Mouse (Mus musculus) lung, embryonic 15.5 days (tissue): Measurements from ENCODE around the gene Ganab. TPM values are rescaled to one million over a fixed set of nuclear protein-coding genes. Genes with fewer than 3 reads are reported as not detected.

ENCODE experiments used
- ATAC-seq: fragments of 200-750 bp; cut with Nextera tagmentation; 2 replicates; pipeline ENCODE4 v1.8.0; 2017; ENCODE audit warnings: moderate number of reproducible peaks, borderline replicate concordance; ENCODE audit not compliant: low FRiP score, low TSS enrichment; ENCODE audit errors: extremely low read depth
- H3K27ac ChIP-seq: fragments of 300-500 bp; sonication (generic); 2 replicates; pipeline ENCODE4 v1.5.1; 2015; ENCODE audit warnings: moderate library complexity, mild to moderate bottlenecking, inconsistent platforms
- H3K27me3 ChIP-seq: fragments of 300-500 bp; sonication (generic); 2 replicates; pipeline ENCODE4 v1.6.1; 2015; ENCODE audit warnings: inconsistent platforms
- H3K36me3 ChIP-seq: fragments of 300-500 bp; sonication (generic); 2 replicates; pipeline ENCODE4 v1.6.1; 2015; ENCODE audit warnings: inconsistent platforms
- H3K4me1 ChIP-seq: fragments of 300-500 bp; sonication (generic); 2 replicates; pipeline ENCODE4 v1.6.1; 2015; ENCODE audit warnings: inconsistent platforms
- H3K4me2 ChIP-seq: fragments of 300-500 bp; sonication (generic); 2 replicates; pipeline ENCODE4 v1.6.1; 2015; ENCODE audit warnings: inconsistent platforms, mild to moderate bottlenecking, moderate library complexity
- H3K4me3 ChIP-seq: fragments of 300-500 bp; sonication (generic); 2 replicates; pipeline ENCODE4 v1.5.1; 2015; ENCODE audit warnings: mild to moderate bottlenecking, inconsistent platforms
- H3K9ac ChIP-seq: fragments of 300-500 bp; sonication (generic); 2 replicates; pipeline ENCODE4 v1.6.1; 2015; ENCODE audit warnings: inconsistent platforms
- H3K9me3 ChIP-seq: fragments of 300-500 bp; sonication (generic); 2 replicates; pipeline ENCODE4 v1.6.1; 2016; ENCODE audit warnings: inconsistent platforms
- WGBS: fragments of 180-500 bp; shearing (Covaris S2); methylation state at CpG from one replicate; pipeline ENCODE4 v1.1.7; 2015; 5-methylcytosine and 5-hydroxymethylcytosine counted together
- polyA plus RNA-seq: library from polyadenylated mRNA; unstranded; fragments of >200 nt; fragmentation: Nextera tagmentation; extraction: Ambion mirVana; gene quantifications from 2 replicates; pipeline ENCODE4 v1.2.1, GENCODE M21; 2015

Gene Ganab
- polyA plus RNA-seq, 1 experiment from 2014 or later: 122 TPM

GRCm38 (mm10) chr19:8920073-8920736, 22.3 kb downstream of the Ganab start, which contains the start of gene B3gat3:
Gene B3gat3, plus strand, starts transcription at chr19:8920374.
- 2% methylated on average over 47 of the region's 50 CpGs for WGBS
- peak within 1 kb of the TSS; percentile 73 for H3K9ac ChIP-seq
- peaks cover 14% of the 10 kb centered on the region for H3K4me1 ChIP-seq
- no peaks in the 10 kb centered on the region for H3K9me3 ChIP-seq
- H3K36me3 ChIP-seq: peaks cover 27% of the 10 kb centered on the region
- peak within 1 kb of the TSS; percentile 72 for H3K4me2 ChIP-seq
- no peaks in the 10 kb centered on the region for H3K27me3 ChIP-seq
- H3K27ac ChIP-seq: peak within 1 kb of the TSS; percentile 91
- ATAC-seq: peak; percentile 99
- H3K4me3 ChIP-seq: peak within 1 kb of the TSS; percentile 83

- Histone ChIP-seq H3K4me2 (peak overlapping the region; percentile 72), H3K4me1 (peaks cover 14% of the 10 kb centered on the region), H3K27me3 (no peaks in the 10 kb centered on the region), H3K9ac (peak overlapping the region; percentile 73), H3K27ac (peak overlapping the region; percentile 91), H3K4me3 (peak overlapping the region; percentile 83), H3K9me3 (no peaks in the 10 kb centered on the region), H3K36me3 (peaks cover 24% of the 10 kb centered on the region)
- ATAC-seq: no peak
- WGBS: 1% methylated on average over 6 of the region's 6 CpGs
Observed at GRCm38 (mm10) chr19:8920836-8921291, 23.0 kb downstream of the Ganab start.

- Histone ChIP-seq H3K27me3 (no peaks in the 10 kb centered on the region), H3K4me1 (peaks cover 14% of the 10 kb centered on the region), H3K36me3 (peaks cover 20% of the 10 kb centered on the region), H3K9ac (peak overlapping the region; percentile 73), H3K9me3 (no peaks in the 10 kb centered on the region), H3K27ac (no peak overlapping the region), H3K4me2 (peak overlapping the region; percentile 72), H3K4me3 (peak overlapping the region; percentile 83)
- WGBS: 79% methylated on average over 9 of the region's 9 CpGs
- no peak for ATAC-seq
Observed at GRCm38 (mm10) chr19:8921741-8922140, 23.9 kb downstream of the Ganab start.

- no peak overlapping the region for H3K9ac ChIP-seq
- no peak overlapping the region for H3K4me2 ChIP-seq
- no peaks in the 10 kb centered on the region for H3K9me3 ChIP-seq
- H3K36me3 ChIP-seq: peaks cover 21% of the 10 kb centered on the region; the same call in 1 of the 2 replicates
- H3K27me3 ChIP-seq: no peaks in the 10 kb centered on the region
- H3K4me1 ChIP-seq: peaks cover 16% of the 10 kb centered on the region
- no peak overlapping the region for H3K4me3 ChIP-seq
- 81% methylated on average over 2 of the region's 2 CpGs for WGBS
- no peak for ATAC-seq
- no peak overlapping the region for H3K27ac ChIP-seq
Observed at GRCm38 (mm10) chr19:8926766-8927165, 28.9 kb downstream of the Ganab start.

GRCm38 (mm10) chr19:8927891-8928525, 30.1 kb downstream of the Ganab start:
- Histone ChIP-seq H3K27ac (no peak overlapping the region), H3K27me3 (no peaks in the 10 kb centered on the region), H3K9me3 (no peaks in the 10 kb centered on the region), H3K4me3 (no peak overlapping the region), H3K4me1 (peaks cover 15% of the 10 kb centered on the region), H3K4me2 (no peak overlapping the region), H3K36me3 (peaks cover 22% of the 10 kb centered on the region; the same call in 1 of the 2 replicates), H3K9ac (no peak overlapping the region)
- ATAC-seq: no peak
- whole genome bisulfite sequencing: 79% methylated on average over 12 of the region's 12 CpGs

GRCm38 (mm10) chr19:8928689-8929223, 30.9 kb downstream of the Ganab start:
- WGBS: 24% methylated on average over 16 of the region's 16 CpGs
- H3K4me3 ChIP-seq: peak overlapping the region; percentile 79
- no peaks in the 10 kb centered on the region for H3K27me3 ChIP-seq
- peak; percentile 7; the same call in 1 of the 2 replicates for ATAC-seq
- peak overlapping the region; percentile 67 for H3K4me2 ChIP-seq
- peak overlapping the region; percentile 70; the same call in 1 of the 2 replicates for H3K9ac ChIP-seq
- H3K9me3 ChIP-seq: no peaks in the 10 kb centered on the region
- H3K36me3 ChIP-seq: peaks cover 26% of the 10 kb centered on the region; the same call in 1 of the 2 replicates
- H3K4me1 ChIP-seq: peaks cover 15% of the 10 kb centered on the region
- peak overlapping the region; percentile 92 for H3K27ac ChIP-seq

GRCm38 (mm10) chr19:8929224-8930088, 31.6 kb downstream of the Ganab start, which contains the start of the genes Rom1 and Eml3:
Gene Rom1, minus strand, starts transcription at chr19:8929356.
Gene Eml3, plus strand, starts transcription at chr19:8929552.
- H3K4me2 ChIP-seq: peak within 1 kb of the TSS; percentile 67
- peak within 1 kb of the TSS; percentile 79 for H3K4me3 ChIP-seq
- H3K36me3 ChIP-seq: peaks cover 24% of the 10 kb centered on the region; the same call in 1 of the 2 replicates
- H3K9me3 ChIP-seq: no peaks in the 10 kb centered on the region
- no peaks in the 10 kb centered on the region for H3K27me3 ChIP-seq
- peak within 1 kb of the TSS; percentile 92 for H3K27ac ChIP-seq
- ATAC-seq: peak; percentile 84
- peak within 1 kb of the TSS; percentile 70 for H3K9ac ChIP-seq
- H3K4me1 ChIP-seq: peaks cover 15% of the 10 kb centered on the region
- WGBS: 1% methylated on average over 66 of the region's 74 CpGs

GRCm38 (mm10) chr19:8930117-8930516, 32.2 kb downstream of the Ganab start:
- Histone ChIP-seq H3K4me1 (peaks cover 15% of the 10 kb centered on the region), H3K36me3 (peaks cover 30% of the 10 kb centered on the region), H3K9ac (peak overlapping the region; percentile 70), H3K27ac (peak overlapping the region; percentile 92), H3K4me3 (peak overlapping the region; percentile 79), H3K9me3 (no peaks in the 10 kb centered on the region), H3K4me2 (peak overlapping the region; percentile 67), H3K27me3 (no peaks in the 10 kb centered on the region)
- no peak for ATAC-seq
- 4% methylated on average over 11 of the region's 11 CpGs for WGBS

GRCm38 (mm10) chr19:8930771-8931170, 32.9 kb downstream of the Ganab start:
- no peaks in the 10 kb centered on the region for H3K9me3 ChIP-seq
- no peak for ATAC-seq
- peaks cover 31% of the 10 kb centered on the region for H3K36me3 ChIP-seq
- peaks cover 15% of the 10 kb centered on the region for H3K4me1 ChIP-seq
- H3K4me2 ChIP-seq: peak overlapping the region; percentile 67
- H3K4me3 ChIP-seq: peak overlapping the region; percentile 79
- H3K27me3 ChIP-seq: no peaks in the 10 kb centered on the region
- H3K27ac ChIP-seq: no peak overlapping the region
- H3K9ac ChIP-seq: peak overlapping the region; percentile 70
- 73% methylated on average over 7 of the region's 7 CpGs for WGBS

- ATAC-seq: no peak
- Histone ChIP-seq H3K27me3 (no peaks in the 10 kb centered on the region), H3K36me3 (peaks cover 42% of the 10 kb centered on the region), H3K9ac (no peak overlapping the region), H3K4me1 (peaks cover 10% of the 10 kb centered on the region), H3K4me3 (no peak overlapping the region), H3K27ac (no peak overlapping the region), H3K9me3 (no peaks in the 10 kb centered on the region), H3K4me2 (no peak overlapping the region)
- WGBS: 85% methylated on average over 2 of the region's 2 CpGs
Observed at GRCm38 (mm10) chr19:8936736-8937135, 38.9 kb downstream of the Ganab start.

GRCm38 (mm10) chr19:8940526-8941133, 42.8 kb downstream of the Ganab start:
- 78% methylated on average over 15 of the region's 15 CpGs for WGBS
- ATAC-seq: no peak
- no peaks in the 10 kb centered on the region for H3K9me3 ChIP-seq
- peak overlapping the region; percentile 69 for H3K4me2 ChIP-seq
- H3K36me3 ChIP-seq: peaks cover 35% of the 10 kb centered on the region
- H3K9ac ChIP-seq: peak overlapping the region; percentile 97; the same call in 1 of the 2 replicates
- H3K4me1 ChIP-seq: peaks cover 32% of the 10 kb centered on the region
- no peaks in the 10 kb centered on the region for H3K27me3 ChIP-seq
- no peak overlapping the region for H3K27ac ChIP-seq
- H3K4me3 ChIP-seq: no peak overlapping the region
